Mouse (Mus musculus) cerebellum, adult 9-10 months (tissue): ENCODE data around the gene Rpain.
A peak's percentile ranks its signal among the peaks of the same experiment; 100 is the strongest.

Experiments
- DNase-seq: peaks from one replicate; pipeline ENCODE4 v3.0.0; 2022

Rpain gene

GRCm38 (mm10) chr11:71003611-71004315 is 33.8 kb downstream of the Rpain start:
- DNase-seq = no peak

- peak; percentile 98 for DNase-seq
These were observed 34.3 kb downstream of the Rpain start, which contains the start of gene Dhx33 for GRCm38 (mm10) chr11:71004316-71004773. Gene Dhx33 (minus strand): TSS chr11:71004437.

DNA sequence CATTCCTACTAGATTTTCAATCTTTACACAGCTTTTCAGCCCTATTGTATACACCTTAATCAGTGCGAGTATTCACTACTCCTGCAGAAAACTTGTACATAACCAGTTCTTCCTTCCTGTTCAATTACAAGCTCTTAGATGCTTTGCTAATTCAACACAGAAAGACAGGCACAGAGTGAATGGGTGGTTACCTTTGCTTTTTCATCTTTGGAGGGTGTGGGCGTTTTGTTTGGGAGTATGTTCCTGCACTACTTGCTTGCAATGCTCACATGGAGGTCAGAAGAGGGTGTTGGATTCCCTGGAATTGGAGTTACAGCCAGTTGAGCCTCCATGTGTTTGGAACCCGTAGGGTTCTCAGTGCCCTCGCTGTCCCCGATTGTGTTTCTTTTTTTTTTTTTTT is 35.0 kb downstream of the Rpain start:
- DNase-seq = peak; percentile 47

- DNase-seq = no peak
These were observed 37.0 kb downstream of the Rpain start for GRCm38 (mm10) chr11:71007026-71007425.

GRCm38 (mm10) chr11:71007831-71008230 is 37.8 kb downstream of the Rpain start:
- no peak for DNase-seq

DNA sequence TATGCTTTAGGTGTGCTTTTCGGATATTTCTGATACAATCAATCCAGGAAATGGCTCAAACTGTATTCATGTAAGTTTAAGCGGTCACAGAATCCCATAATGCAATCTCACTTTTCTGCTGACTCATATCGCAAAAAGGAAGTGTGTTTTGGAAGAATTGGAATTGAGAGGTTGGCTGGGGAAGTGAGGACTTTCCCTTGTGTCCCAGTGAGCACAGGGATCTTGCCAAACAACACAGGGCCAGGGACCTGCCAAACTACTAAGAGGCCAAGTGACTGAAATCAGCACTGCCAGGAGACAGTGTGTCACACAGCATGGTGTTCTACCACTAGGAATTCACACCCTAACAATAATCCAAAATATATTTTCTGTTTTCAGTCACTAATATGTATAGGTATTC is 38.3 kb downstream of the Rpain start:
- no peak for DNase-seq

DNA sequence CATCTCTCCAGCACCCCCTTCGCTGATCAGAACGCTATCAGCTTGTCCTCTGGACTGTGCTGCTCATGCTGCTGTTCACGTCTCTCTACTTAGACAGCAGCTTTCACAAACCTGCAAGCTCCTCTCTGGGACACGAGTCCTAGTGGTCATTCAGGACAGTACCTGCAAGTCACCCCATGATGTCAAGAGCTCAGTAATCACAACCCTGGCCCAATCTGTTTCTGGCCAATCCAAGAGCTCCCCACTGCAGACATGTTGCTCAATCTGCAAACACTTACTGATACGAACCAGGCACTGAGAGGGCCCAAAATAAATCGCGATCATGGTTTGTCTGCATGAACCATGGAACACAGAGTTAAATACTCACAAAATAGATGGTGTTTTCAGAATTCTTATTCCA is 42.7 kb downstream of the Rpain start:
- DNase-seq = no peak

DNA sequence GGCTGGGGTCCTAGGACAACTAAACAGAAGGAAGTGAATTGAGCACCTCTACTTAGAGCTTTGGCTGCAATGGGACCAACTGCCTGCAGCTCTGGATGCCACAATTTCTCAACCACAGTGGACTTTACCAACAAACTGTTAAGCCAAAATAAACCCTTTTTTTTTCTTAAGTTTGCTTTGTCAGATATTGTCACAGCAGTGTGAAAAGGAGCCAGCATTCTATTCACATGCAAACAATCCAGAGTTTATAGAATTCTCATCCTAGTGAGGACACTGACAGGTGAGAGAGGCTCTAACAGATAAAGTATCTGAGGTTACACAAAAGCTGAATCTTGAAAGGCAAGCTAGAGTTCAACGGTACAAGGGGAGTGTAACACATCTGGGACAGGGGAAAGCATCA is 47.0 kb downstream of the Rpain start:
- no peak for DNase-seq

DNA sequence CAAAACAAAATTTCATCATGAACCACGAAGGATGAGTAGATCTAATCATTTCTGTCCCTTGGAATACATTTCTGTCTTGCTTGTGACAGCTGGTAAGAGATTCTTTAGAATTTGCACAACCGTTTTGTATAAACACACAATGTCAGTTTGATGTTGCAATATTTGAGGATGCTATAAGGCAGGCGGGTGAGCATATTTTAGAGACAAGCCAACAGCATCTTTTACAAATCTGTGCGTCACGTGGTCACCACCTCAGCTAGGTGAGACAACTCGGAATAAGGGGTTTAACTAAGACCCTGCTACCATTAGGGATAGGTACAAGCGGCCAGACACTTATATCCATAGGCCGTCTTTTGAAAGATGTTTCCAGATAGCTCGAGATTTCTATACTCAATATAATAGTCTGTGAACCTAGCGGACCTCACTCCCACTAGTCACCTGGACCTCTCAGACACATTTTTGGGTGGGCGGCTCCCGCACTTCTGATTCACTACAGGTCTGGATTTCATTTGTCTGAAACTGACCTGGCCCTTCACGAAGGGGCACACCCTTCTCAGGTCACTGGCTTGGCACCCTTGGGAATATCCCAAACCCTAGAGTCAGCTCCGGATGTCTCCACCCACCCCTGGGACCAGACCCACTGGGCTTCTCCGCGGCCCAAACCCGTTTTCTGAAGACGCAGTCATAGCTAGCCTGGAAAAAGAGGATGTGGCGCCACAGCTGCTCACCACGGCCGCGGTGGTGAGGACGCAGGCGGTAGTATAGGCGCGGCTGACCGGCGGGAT is 48.6 kb downstream of the Rpain start:
- DNase-seq = no peak

GRCm38 (mm10) chr11:71019201-71020068 is 49.4 kb downstream of the Rpain start, which contains the start of the genes Mis12 and Derl2:
Gene Mis12 (plus strand): TSS chr11:71019611.
Gene Derl2 (minus strand): TSS chr11:71019841.
- peak; percentile 99 for DNase-seq
